Mouse (Mus musculus): Measurements from ENCODE around the gene Fzd5.

Fzd5 gene

GRCm38 (mm10) chr1:64734771-64735750, 2.5 kb downstream of the Fzd5 start:
- CTCF ChIA-PET = no interaction called here

GRCm38 (mm10) chr1:64733453-64734245, 3.9 kb downstream of the Fzd5 start:
- CTCF ChIA-PET = interaction anchor here (0.7 kb wide), 1 partner anchor 31 kb away, joined by 3 read pairs; no protein-coding TSS in a partner anchor

- CTCF ChIA-PET = no interaction called here
These were observed 4.8 kb downstream of the Fzd5 start for GRCm38 (mm10) chr1:64732637-64733200.

- CTCF ChIA-PET = no interaction called here
These were observed 5.4 kb downstream of the Fzd5 start for GRCm38 (mm10) chr1:64732161-64732560.

GRCm38 (mm10) chr1:64731341-64732020, 6.1 kb downstream of the Fzd5 start:
- CTCF ChIA-PET = no interaction called here

- CTCF ChIA-PET = no interaction called here
These were observed 7.5 kb downstream of the Fzd5 start for GRCm38 (mm10) chr1:64730046-64730445.

- CTCF ChIA-PET = interaction anchor here (0.6 to 0.7 kb wide), 2 partner anchors 17 to 521 kb away, joined by 3 to 5 read pairs; no protein-coding TSS in a partner anchor
These were observed 16.4 kb downstream of the Fzd5 start for GRCm38 (mm10) chr1:64721034-64721587.

GRCm38 (mm10) chr1:64717504-64717903, 20.0 kb downstream of the Fzd5 start:
- CTCF ChIA-PET = interaction anchor here (0.8 to 1.3 kb wide), 3 partner anchors 13 to 266 kb away, joined by 3 to 4 read pairs (median 3); no protein-coding TSS in a partner anchor

- CTCF ChIA-PET = interaction anchor here (0.8 to 1.3 kb wide), 2 partner anchors 12 to 266 kb away, joined by 3 to 4 read pairs; no protein-coding TSS in a partner anchor
These were observed 20.8 kb downstream of the Fzd5 start for GRCm38 (mm10) chr1:64716589-64717304.

- CTCF ChIA-PET = no interaction called here
These were observed 22.1 kb downstream of the Fzd5 start for GRCm38 (mm10) chr1:64715458-64715857.

- CTCF ChIA-PET = interaction anchor here (0.6 kb wide), 1 partner anchor 20 kb away, joined by 4 read pairs; no protein-coding TSS in a partner anchor
These were observed 25.4 kb downstream of the Fzd5 start for GRCm38 (mm10) chr1:64712006-64712760.

GRCm38 (mm10) chr1:64709891-64710290, 27.7 kb downstream of the Fzd5 start:
- CTCF ChIA-PET = no interaction called here

GRCm38 (mm10) chr1:64706610-64707009, 30.9 kb downstream of the Fzd5 start:
- CTCF ChIA-PET = no interaction called here

- CTCF ChIA-PET = interaction anchor here (1.3 kb wide), 1 partner anchor 12 kb away, joined by 4 read pairs; no protein-coding TSS in a partner anchor
These were observed 32.3 kb downstream of the Fzd5 start for GRCm38 (mm10) chr1:64705230-64705629.

- CTCF ChIA-PET = no interaction called here
These were observed 35.8 kb downstream of the Fzd5 start for GRCm38 (mm10) chr1:64701780-64702179.

GRCm38 (mm10) chr1:64695156-64695555, 42.4 kb downstream of the Fzd5 start:
- CTCF ChIA-PET = no interaction called here

GRCm38 (mm10) chr1:64691581-64691980, 46.0 kb downstream of the Fzd5 start:
- CTCF ChIA-PET = no interaction called here

GRCm38 (mm10) chr1:64691121-64691551, 46.4 kb downstream of the Fzd5 start:
- CTCF ChIA-PET = no interaction called here

- CTCF ChIA-PET = no interaction called here
These were observed 47.1 kb downstream of the Fzd5 start, which contains the start of gene Ccnyl1 for GRCm38 (mm10) chr1:64690213-64691013. Gene Ccnyl1 (plus strand): TSS chr1:64690455.
